Mouse (Mus musculus) megakaryocyte, embryonic 14.5 days (primary cell): ENCODE measurements around the gene Zbtb17.

Experiments used
- FLI1 ChIP-seq: IDR thresholded peaks from 2 replicates; pipeline ENCODE4 v1.6.1; 2012; ENCODE audit warnings: low read length, inconsistent platforms, mixed read lengths
- GATA1 ChIP-seq: IDR thresholded peaks from 3 replicates; pipeline ENCODE4 v1.6.1; 2012; ENCODE audit warnings: mixed read lengths, low read length, inconsistent platforms, borderline replicate concordance

- TF ChIP-seq GATA1 (no peak), FLI1 (no peak)
These were observed 28.5 kb upstream of the Zbtb17 start, which contains the start of gene Clcnkb for GRCm38 (mm10) chr4:141415924-141416323.
